Mouse (Mus musculus) C2C12 (cell line): ENCODE data around the gene Rtl8b.
"Not testable (repeated sequence)": the region's sequence is repeated elsewhere in the genome, so short reads cannot be mapped to it uniquely, and the experiment has no call there.

Experiments
- CTCF ChIP-seq: IDR thresholded peaks from one replicate; pipeline ENCODE4 v1.5.1; 2011; ENCODE audit not compliant: control insufficient read depth, insufficient read depth, insufficient read length
- MAX ChIP-seq: IDR thresholded peaks from one replicate; pipeline ENCODE4 v1.6.1; 2011; ENCODE audit warnings: mild to moderate bottlenecking, control low read depth

GRCm38 (mm10) chrX:53642604-53642979 is 27.6 kb downstream of the Rtl8b start:
- not testable (repeated sequence) for TF ChIP-seq CTCF, MAX
